Mouse (Mus musculus) liver, adult 2 months (tissue): ENCODE measurements around the gene Tmem221.

Source experiments
- CTCF ChIP-seq: fragments of 200-500 bp; IDR thresholded peaks from 2 replicates; pipeline ENCODE4 v1.5.1; 2011; ENCODE audit warnings: low read depth, low read length, control low read depth
- POLR2A ChIP-seq: fragments of 200-500 bp; IDR thresholded peaks from 2 replicates; pipeline ENCODE4 v1.6.1; 2011; ENCODE audit warnings: low read length, control low read depth; ENCODE audit not compliant: insufficient read depth; ENCODE audit errors: extremely low read depth

- TF ChIP-seq POLR2A (no peak), CTCF (no peak)
Measured at GRCm38 (mm10) chr8:71579009-71579408, 20.3 kb upstream of the Tmem221 start.
